Mouse (Mus musculus) lung, postnatal 36 days (tissue): ENCODE measurements around the gene Cd300a.
"Not testable (repeated sequence)": the region's sequence is repeated elsewhere in the genome, so short reads cannot be mapped to it uniquely, and the experiment has no call there.

Source experiments
- DNase-seq: peaks from one replicate; pipeline ENCODE4 v3.0.0; 2022; ENCODE audit warnings: mixed read lengths

Gene Cd300a

DNA sequence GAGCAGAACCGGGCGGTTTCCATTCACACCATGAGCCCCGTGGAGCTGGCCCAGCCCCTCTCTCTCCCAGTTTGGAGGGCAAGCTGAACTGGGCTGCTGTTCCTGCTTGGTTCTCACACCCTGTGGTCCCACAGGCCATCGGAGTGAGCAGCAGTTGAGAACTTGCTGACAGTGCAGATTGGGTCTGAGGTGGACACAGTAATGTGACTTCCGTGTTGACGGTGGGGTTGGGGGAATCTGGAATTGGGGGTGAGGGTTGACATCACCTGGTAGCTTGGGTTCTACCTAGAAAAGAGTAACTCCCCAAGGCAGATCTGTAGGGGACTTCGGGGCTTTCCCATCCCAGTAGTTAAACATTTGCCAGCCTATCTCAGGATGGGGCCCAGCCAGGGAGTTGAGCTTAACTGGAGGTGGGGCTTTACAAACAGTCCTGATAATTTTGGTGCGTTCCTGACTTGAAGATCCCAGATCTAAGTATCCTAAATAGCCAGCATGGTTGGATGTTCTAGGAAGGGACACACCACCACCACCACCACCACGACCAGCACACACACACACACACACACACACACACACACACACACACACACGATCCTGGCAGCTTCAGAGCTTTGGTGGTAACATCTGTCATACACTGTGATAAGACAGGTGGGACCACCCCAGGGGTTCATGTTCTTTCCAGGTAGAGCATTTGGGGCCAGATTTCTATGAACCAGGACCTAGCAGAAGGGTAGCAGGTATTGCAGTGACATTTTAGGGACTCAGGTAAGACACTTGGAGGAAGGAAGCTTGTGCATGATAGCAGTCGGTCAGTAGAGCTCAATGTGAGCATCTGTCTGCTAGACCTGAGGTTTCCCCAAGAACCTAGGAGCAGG is 22.2 kb upstream of the Cd300a start:
- DNase-seq, result no peak

GRCm38 (mm10) chr11:114868280-114868679 is 21.6 kb upstream of the Cd300a start:
- no peak for DNase-seq

DNA sequence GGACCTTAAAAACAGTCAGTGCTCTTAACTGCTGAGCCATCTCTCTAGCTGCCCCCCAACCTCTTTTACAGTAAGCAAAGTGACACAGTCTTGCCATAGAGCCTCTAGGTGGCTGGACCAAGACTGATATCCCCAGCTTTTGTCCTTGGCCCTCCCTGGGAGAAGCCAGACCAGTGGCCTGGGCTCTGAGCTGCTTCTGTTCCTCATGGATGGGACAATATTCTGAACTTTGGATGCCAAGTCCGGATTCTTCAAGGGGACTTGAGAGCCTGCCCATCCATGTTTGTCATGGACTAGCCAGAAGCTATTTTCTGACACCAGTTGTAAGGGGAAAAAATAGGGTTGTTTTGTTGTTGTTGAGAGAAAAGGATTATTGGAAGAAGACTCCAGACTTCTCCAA is 20.1 kb upstream of the Cd300a start:
- DNase-seq, result no peak

DNA sequence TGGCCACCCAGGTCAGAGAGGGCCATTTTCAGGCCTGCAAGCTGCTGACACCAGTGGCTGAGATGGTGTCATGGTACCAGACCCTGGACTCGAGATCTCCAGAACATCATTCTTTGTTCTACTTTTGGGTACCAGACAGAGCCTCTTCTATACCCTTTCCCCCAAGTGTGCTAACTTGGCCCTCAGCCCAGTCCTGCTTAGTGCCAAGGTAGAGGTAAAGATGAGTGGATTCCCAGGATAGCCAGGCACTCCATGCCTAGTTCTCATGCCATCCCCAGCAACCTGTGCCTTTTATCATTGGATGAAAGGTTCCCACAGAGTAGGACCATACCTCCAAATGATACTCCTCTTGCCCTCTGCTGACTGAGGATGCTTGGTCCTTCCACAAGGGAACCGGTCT is 18.3 kb upstream of the Cd300a start:
- DNase-seq, result no peak

GRCm38 (mm10) chr11:114873022-114873817 is 16.6 kb upstream of the Cd300a start:
- DNase-seq, result no peak

GRCm38 (mm10) chr11:114874226-114875145 is 15.4 kb upstream of the Cd300a start:
- DNase-seq, result no peak

DNA sequence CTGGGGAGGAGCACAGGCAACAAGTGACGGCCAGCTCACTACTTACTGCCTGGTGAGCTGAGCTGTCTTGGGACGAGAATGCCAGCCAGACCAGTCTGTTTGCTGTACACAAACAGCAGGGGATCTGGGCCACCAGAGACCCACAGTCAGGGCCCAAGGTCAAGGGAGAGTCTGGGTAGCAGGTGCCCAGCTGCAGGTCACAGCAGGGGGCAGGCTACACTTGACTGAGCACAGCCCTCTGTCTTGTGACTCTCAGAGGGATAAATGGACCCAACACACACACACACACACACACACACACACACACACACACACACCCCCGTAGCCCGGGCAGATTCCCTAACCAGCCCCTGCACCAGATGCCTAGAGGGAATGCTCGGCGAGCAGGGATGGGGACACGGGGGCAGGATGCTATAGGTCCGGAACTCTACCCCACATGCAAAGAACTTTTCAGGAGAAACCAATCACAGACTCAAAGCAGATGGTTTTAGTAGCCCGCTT is 14.5 kb upstream of the Cd300a start:
- DNase-seq, result no peak

DNA sequence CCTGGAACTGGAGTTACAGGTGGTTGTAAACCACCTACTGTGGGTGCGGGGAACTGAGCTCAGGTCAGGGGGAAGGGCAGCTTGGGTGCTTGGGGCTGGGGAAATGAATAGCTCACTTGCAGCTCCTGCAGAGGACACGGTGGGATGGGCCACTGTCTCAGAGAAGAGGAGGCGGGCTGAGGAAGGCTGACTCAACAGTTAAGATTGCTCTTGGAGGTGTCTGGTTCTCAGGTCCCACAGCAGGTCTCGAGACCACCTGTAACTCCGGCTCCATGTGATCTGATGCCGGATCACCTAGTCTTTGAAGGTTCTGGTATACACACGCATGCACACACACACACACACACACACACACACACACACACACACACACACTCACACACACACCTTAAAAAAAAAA is 13.7 kb upstream of the Cd300a start:
- DNase-seq, result no peak

- no peak for DNase-seq
These were observed 13.2 kb upstream of the Cd300a start for GRCm38 (mm10) chr11:114876621-114877020.

DNA sequence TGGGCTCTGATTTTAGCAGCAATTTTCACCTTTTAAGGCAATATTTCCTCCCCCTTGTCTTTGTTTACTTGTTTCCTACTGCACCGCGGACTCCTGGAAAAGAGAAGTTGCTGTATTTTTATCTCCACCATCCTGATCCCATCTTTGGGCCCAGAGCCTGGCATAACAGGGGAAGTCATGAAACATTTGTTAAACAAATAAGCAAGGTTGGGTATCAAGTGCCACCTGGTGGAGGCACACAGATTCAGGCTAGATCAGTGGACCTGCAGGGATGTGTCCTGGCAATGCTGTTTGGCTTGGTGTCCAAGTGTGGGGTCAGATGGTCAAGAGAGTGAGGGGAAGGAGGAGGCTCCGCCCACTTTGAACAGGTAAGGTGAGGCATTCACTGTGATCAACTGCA is 12.7 kb upstream of the Cd300a start:
- peak; percentile 86 for DNase-seq

- peak; percentile 68 for DNase-seq
These were observed 10.2 kb upstream of the Cd300a start for GRCm38 (mm10) chr11:114879666-114880065.

GRCm38 (mm10) chr11:114880185-114880584 is 9.7 kb upstream of the Cd300a start:
- DNase-seq, result no peak

DNA sequence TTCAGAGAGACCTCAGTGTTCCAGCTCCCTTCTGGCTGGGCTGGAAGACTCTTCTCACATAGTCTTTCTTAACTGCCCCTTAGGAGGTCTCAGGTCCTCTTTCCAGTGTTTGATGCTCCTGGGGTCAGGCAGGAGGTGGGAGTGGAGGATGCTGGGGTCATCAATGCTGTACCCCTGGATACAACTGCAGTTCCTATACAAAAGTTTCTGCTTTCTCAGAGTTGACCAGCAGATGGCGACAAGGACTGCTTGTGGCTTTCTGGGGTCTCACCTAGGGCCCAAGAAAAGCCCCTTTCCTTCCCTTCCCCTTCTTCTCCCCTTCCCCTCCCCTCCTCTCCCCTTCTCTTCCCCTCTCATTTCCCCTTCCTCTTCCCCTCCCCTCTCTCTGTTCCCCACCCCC is 9.3 kb upstream of the Cd300a start:
- peak; percentile 77 for DNase-seq

DNA sequence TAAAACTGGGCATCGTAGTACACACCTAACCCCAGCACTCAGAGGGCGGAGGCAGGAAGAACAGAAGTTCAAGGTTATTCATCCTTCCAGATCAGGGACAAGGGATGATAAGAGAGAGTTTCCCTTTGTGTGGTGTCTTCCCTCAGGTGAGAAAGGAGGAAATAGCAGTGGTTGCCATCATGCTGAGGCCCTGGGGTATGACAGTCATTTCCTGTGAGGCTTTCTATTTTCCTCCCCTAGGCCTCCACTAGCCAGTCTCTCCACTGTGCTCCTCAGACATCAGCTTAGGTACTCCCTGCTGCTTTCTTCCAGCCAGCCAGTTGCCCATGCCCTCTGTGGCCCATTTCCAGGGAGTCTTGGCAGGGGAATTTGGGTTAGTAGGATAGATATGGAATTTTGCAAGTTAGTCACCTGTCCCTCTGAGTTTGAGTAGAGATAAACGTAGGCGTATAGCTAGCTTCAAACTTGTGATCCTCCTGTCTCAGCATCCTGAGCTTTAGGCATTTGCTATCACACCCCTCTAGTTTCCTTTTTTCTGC is 6.5 kb upstream of the Cd300a start:
- DNase-seq, result no peak

- DNase-seq, result peak; percentile 41
These were observed 5.3 kb upstream of the Cd300a start for GRCm38 (mm10) chr11:114884380-114885100.

GRCm38 (mm10) chr11:114890542-114890941 is 701 bp downstream of the Cd300a start:
- no peak for DNase-seq

DNA sequence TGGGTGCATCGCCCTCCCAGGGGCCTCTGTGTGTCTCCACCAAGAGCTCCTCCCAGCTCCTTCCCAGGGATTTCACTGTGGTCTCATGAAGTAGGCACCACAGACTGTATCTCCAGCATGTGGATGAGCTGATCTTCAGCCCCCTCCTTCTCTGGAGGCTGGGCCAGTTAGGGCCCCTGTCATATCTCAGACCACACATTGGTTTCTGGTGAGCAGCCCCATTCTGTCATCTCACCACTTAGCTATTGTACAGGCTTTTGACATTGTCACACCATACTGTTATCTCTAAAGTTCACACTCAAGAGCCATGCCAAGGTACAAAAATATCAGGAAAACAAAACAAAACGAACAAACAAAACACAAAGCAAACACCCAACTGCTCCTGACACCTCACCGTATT is 6.2 kb downstream of the Cd300a start:
- DNase-seq, result no peak

DNA sequence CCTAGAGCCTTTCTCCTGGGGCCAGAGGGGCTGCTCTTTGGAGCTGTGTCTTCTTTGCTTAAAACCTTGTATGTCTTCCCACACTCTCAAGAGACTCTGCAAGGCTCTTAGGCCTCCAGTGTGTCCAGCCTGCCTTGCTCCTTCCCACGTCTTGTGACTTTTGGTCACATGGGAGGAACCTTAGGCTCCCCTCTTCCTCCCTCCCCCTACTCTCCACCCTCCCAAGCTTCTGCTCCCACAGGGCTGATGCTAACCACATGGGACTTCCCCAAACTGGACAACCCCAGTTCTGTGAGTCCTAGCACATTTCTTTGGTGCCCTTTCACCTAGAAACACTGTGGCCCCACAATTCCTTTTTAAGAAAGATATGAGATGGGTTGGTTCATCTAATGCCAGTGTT is 8.2 kb downstream of the Cd300a start:
- DNase-seq, result peak; percentile 69

DNA sequence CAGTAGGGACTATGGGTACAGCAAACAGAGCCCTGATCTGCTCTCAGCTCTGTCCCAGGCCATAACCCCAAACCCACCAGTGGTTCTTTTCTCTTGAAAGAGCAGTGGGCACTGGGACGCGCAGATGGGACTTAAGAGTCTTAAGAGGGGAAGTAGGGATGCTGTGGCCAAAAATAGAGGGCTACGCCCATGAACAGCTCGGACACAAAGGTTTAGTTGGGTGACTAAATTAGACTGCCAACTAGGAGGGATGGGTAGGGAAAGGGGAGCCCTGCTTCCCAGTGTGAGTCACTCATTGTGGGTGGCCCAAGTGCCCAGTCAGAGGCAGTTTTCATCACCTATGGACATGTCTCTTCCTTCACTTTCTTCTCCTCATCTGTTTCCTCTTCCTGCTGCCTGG is 13.4 kb downstream of the Cd300a start:
- DNase-seq, result no peak

- peak; percentile 76 for DNase-seq
These were observed 17.7 kb downstream of the Cd300a start for GRCm38 (mm10) chr11:114907567-114907966.

DNA sequence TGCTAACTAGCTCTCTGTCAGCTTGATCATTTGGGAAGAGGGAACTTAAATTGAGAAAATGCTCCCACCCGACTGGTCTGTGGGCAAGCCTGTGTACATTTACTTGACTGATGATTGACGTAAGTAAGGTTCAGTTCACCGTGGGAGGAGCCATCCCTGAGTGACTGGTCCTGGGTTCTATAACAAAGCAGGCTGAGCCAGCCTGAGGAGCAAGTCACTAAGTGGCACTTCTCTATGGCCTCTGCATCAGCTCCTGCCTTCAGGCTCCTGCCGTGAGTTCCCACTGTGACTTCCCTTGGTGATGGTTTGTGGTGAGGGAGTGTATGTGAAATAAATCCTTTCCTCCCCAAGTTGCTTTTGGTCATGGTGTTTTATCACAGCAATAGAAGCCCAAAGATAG is 18.2 kb downstream of the Cd300a start:
- DNase-seq, result no peak

DNA sequence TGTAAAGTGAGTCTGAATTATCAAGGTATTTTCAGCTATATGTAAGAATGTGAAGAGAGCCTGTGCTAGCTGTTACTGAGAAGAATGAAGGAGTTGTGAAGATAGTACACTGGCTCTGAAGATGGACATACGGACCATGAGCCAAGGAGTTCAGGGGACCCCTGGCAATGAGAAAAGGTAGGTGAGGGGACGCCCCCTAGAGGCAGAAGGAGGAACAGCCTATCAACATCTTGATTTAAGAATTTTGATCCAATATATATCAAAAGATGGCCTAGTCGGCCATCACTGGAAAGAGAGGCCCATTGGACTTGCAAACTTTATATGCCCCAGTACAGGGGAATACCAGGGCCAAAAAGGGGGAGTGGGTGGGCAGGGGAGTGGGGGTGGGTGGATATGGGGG is 19.7 kb downstream of the Cd300a start:
- DNase-seq, result not testable (repeated sequence)
